In the genomic region with DNA sequence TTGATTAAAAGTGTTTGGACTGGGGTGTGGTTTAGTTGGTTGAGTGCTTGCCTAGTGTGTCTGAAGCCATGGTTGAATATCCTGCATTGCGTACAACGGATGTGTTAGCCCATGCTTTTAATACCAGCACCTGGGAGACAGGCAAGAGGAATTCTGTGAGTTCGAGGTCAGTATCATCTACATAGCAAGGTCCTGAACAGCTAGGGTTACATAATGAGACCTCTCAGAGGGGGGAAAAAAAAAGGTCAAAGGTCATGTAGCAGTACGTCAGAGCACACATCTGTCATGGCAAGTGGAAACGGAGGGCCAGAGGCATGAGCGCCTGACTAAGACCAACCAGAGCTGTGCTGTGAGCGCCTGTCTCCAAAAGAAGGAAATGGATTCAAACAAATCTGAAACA, we compare ENCODE assay signal across 7 mouse cellular contexts. TPM values are rescaled to one million over a fixed set of nuclear protein-coding genes. Genes with fewer than 3 reads are reported as not detected.
DNase-seq lines count a peak whose midpoint lies in the region; ATAC-seq and TF ChIP-seq lines count a peak whose summit lies in the region.

No protein-coding gene starts in this region.

- H3K27ac ChIP-seq in hindbrain, embryonic 10.5 days = peak overlapping the region; percentile 53

- ATAC-seq in G1E (ENCODE audit: extremely low read depth, insufficient number of reproducible peaks, low FRiP score, poor library complexity, severe bottlenecking) = no peak
- no peak for ATAC-seq in megakaryocyte progenitor cell, adult 5-6 weeks (replicated peaks; ENCODE audit: poor library complexity)

- DNase-seq in G1E (ENCODE audit: low spot score) = no peak
- DNase-seq in hindbrain, embryonic 10.5 days (ENCODE audit: low spot score) = peak; percentile 33
- peak; percentile 46 for DNase-seq in lung, postnatal 36 days
- no peak for DNase-seq in cerebellum, postnatal 25 days
- no peak for DNase-seq in layer of hippocampus, adult 9-11 months

- 42% methylated on average over 7 of the region's 7 CpGs for WGBS in hindbrain, embryonic 10.5 days

- H3K9me3 ChIP-seq in E14TG2a.4 (ENCODE audit: low read length) (no peaks in the 10 kb centered on the region), G1E (replicated peaks) (no peaks in the 10 kb centered on the region)
- H3K9me3 ChIP-seq in hindbrain, embryonic 10.5 days = no peaks in the 10 kb centered on the region

- peaks cover 63% of the 10 kb centered on the region for H3K36me3 ChIP-seq in E14TG2a.4 (ENCODE audit: insufficient read depth, low read length)
- peaks cover 62% of the 10 kb centered on the region for H3K36me3 ChIP-seq in G1E (replicated peaks)
- H3K36me3 ChIP-seq in hindbrain, embryonic 10.5 days = peaks cover 66% of the 10 kb centered on the region

- TF ChIP-seq CTCF in E14TG2a.4 (conservative IDR thresholded peaks at IDR 0.05; ENCODE audit: low read length) (no peak), G1E (IDR thresholded peaks at IDR 0.05; ENCODE audit: low read depth, low read length) (no peak)

- H3K4me1 ChIP-seq in E14TG2a.4 (replicated peaks; ENCODE audit: low read depth, low read length) (peaks cover 69% of the 10 kb centered on the region), G1E (ENCODE audit: insufficient read depth, low read depth, low read length) (peaks cover 63% of the 10 kb centered on the region)
- peaks cover 34% of the 10 kb centered on the region for H3K4me1 ChIP-seq in hindbrain, embryonic 10.5 days (replicated peaks)

- H3K27me3 ChIP-seq in E14TG2a.4 (ENCODE audit: insufficient read depth, low read length) = no peaks in the 10 kb centered on the region
- H3K27me3 ChIP-seq in G1E (ENCODE audit: insufficient read depth, low read length) = no peaks in the 10 kb centered on the region
- no peaks in the 10 kb centered on the region for H3K27me3 ChIP-seq in hindbrain, embryonic 10.5 days (ENCODE audit: insufficient read depth, poor library complexity, severe bottlenecking)

- H3K4me3 ChIP-seq in E14TG2a.4 (replicated peaks; ENCODE audit: low read length) (peak overlapping the region; percentile 89), G1E (ENCODE audit: low read depth, low read length) (peak overlapping the region; percentile 84; the same call in 1 of the 2 replicates)
- peak overlapping the region; percentile 87 for H3K4me3 ChIP-seq in hindbrain, embryonic 10.5 days

RNA-seq across cellular contexts. Expression of a gene that starts 3.4 kb away (rescaled TPM):
- 869 and 984 TPM in 2 replicates for total RNA-seq in G1E (2014; fragmentation: Nextera tagmentation)
- 631 and 707 TPM in 2 replicates for total RNA-seq in G1E (2017)
- polyA plus RNA-seq in G1E (2012) = 399 and 562 TPM in 2 replicates
- polyA plus RNA-seq in hindbrain, embryonic 10.5 days (2016; fragmentation: Nextera tagmentation; extraction: Ambion mirVana) = 556 and 636 TPM in 2 replicates
- 137 and 168 TPM in 2 replicates for total RNA-seq in megakaryocyte progenitor cell, adult 5-6 weeks (2015)
- total RNA-seq in megakaryocyte progenitor cell, adult 5-6 weeks (2017) = 163 and 210 TPM in 2 replicates

Comparison
In these comparisons a context has a peak if more than half of its experiments do, and no peak if none do; other contexts are left out.
1. DNase-seq: peak in hindbrain, embryonic 10.5 days (single experiment) and lung, postnatal 36 days (single experiment); none in G1E (single experiment), cerebellum, postnatal 25 days (0 of 2) and layer of hippocampus, adult 9-11 months (single experiment).
2. Peak in every context shown above with its lines, with median percentiles within 50 percentile points of each other: H3K4me3 ChIP-seq.